Mouse (Mus musculus) testis, adult 2 months (tissue): ENCODE data around the gene Thrb.

Experiments
- CTCF ChIP-seq: fragments of 200-500 bp; IDR thresholded peaks from 2 replicates; pipeline ENCODE4 v1.5.1; 2012; ENCODE audit warnings: low read depth, mild to moderate bottlenecking, inconsistent platforms, low read length, moderate library complexity; ENCODE audit not compliant: control insufficient read depth, insufficient read depth, insufficient replicate concordance
- POLR2A ChIP-seq: fragments of 200-500 bp; IDR thresholded peaks from 2 replicates; pipeline ENCODE4 v1.6.1; 2012; ENCODE audit warnings: low read depth, mild to moderate bottlenecking, inconsistent platforms, low read length, moderate library complexity; ENCODE audit not compliant: control insufficient read depth

DNA sequence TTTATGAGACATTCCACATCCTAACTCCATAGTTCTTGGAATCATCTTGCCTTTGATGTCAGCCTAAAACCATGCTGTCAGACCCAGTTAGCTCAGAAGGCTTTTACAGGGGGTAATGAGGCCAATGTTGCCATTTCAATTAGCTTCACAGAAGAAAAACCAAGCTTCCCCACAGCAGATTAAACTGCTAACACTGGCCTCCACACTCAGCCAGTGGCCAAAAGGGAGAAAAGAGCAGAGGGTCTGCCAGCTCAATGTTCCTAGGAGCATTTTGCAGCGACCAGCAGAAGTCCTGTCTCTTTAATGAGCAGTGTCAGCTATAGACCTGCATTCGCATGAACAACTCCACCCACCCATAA, 73.7 kb downstream of the Thrb start:
- TF ChIP-seq CTCF, result no peak
- no peak for TF ChIP-seq POLR2A
